18 mouse cellular contexts compared by ENCODE assay signal in the genomic region with DNA sequence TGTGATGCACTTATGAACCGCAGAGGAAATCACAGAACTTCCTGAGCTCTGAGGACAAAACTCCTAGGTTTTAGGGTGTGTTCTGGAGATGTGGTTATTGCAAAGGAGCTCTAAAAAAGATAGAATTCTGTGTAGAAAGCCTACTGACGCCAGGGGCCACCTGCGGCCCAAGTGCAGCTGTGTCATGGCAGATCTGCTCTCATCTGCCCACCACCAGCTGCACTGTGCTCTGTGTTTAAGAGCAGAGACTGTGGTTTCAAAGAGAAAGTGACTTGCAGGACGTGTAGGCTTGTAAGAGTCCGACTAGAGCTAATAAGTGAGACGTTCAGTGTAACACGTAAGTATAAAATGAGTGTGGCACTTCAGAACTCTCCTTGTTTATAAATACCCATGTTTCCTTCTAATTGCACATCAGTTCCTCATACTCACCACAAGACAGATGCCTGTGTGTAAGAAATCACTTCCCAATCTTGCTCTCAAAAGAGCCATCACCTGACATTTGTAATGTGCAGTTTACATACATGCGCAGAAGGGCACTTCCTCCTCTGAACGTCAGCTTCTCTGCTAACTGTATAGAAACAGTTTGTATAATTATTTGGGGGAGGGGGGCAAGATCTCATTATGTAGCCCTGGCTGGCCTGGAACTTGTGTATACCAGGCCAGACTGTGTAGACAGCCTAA.
DNase-seq lines count a peak whose midpoint lies in the region; ATAC-seq and TF ChIP-seq lines count a peak whose summit lies in the region.
"Had no signal": no experiment of that assay in that cellular context is flagged by ENCODE, and none has a peak within 500 bp of the region (broad histone marks: within the 10 kb centered on the region; RNA-seq: fewer than 3 reads in every experiment).

No protein-coding gene starts in this region.

- 69% methylated on average over 9 of the region's 9 CpGs for WGBS in lung, postnatal 0 days

- H3K9me3 ChIP-seq in lung, postnatal 0 days (ENCODE audit: low read length), result no peaks in the 10 kb centered on the region
- no peaks in the 10 kb centered on the region for H3K9me3 ChIP-seq in CH12.LX (replicated peaks; ENCODE audit: low read length)
- H3K9me3 ChIP-seq: heart, embryonic 13.5 days; hindbrain, embryonic 12.5 days; midbrain, embryonic 12.5 days; neural tube, embryonic 12.5 days had no signal

- H3K27ac ChIP-seq in lung, postnatal 0 days (ENCODE audit: low read length), result no peak overlapping the region
- H3K27ac ChIP-seq in CH12.LX (ENCODE audit: insufficient read depth, low read depth), result no peak overlapping the region
- H3K27ac ChIP-seq: heart, embryonic 13.5 days; hindbrain, embryonic 12.5 days; left cerebral cortex, adult 2 months; midbrain, embryonic 12.5 days; neural tube, embryonic 12.5 days had no signal

- ATAC-seq in lung, postnatal 0 days, result no peak
- peak; percentile 64 for ATAC-seq in inflammation-experienced regulatory T-cells, adult 6 months
- ATAC-seq: activated CD4-positive, CD25-positive, alpha-beta regulatory T cell, adult 4 months; intestine, postnatal 0 days had no signal

- no peak; the same call in 1 of the 2 replicates for TF ChIP-seq RAD21 in CH12.LX (IDR thresholded peaks at IDR 0.05; ENCODE audit: low read depth, low read length)

- H3K79me2 ChIP-seq in CH12.LX (replicated peaks; ENCODE audit: control insufficient read depth, extremely low read depth, insufficient read depth, poor library complexity, severe bottlenecking), result no peaks in the 10 kb centered on the region

- DNase-seq in lung, postnatal 14 days, result peak; percentile 7
- DNase-seq in lung, postnatal 0 days (ENCODE audit: low spot score), result no peak
- DNase-seq in CH12.LX (ENCODE audit: extremely low read depth), result peak; percentile 29
- peak; percentile 80 for DNase-seq in splenic B cell, adult 2 months (ENCODE audit: low read depth, low spot score)
- DNase-seq in frontal cortex, postnatal 10 days (ENCODE audit: low spot score in 2 of 2), result no peak
- no peak for DNase-seq in neural tube, embryonic 10.5 days (ENCODE audit: extremely low spot score, low spot score)
- DNase-seq in left cerebral cortex, adult 11 months (ENCODE audit: low spot score), result no peak
- DNase-seq: cerebellum, postnatal 10 days; gastrocnemius, postnatal 36 days; lung, embryonic 14.5 days had no signal

- in situ Hi-C loops in CH12.LX (cut with MboI; ENCODE audit: low pct_ligation_motif_present, low pct_unique_long_range_greater_than_20kb, low sequenced_read_pairs), result no loop called here

- H3K9ac ChIP-seq in lung, postnatal 0 days (replicated peaks; ENCODE audit: low read depth), result no peak overlapping the region
- no peak overlapping the region for H3K9ac ChIP-seq in CH12.LX (ENCODE audit: insufficient read depth, low read depth)
- H3K9ac ChIP-seq: heart, embryonic 13.5 days; hindbrain, embryonic 12.5 days; lung, embryonic 14.5 days; midbrain, embryonic 12.5 days; neural tube, embryonic 12.5 days had no signal

- no peak overlapping the region for H3K4me2 ChIP-seq in lung, postnatal 0 days (replicated peaks; ENCODE audit: low read depth, low read length)
- H3K4me2 ChIP-seq in CH12.LX (ENCODE audit: insufficient read depth, low read depth, poor library complexity, severe bottlenecking), result peak overlapping the region; percentile 59
- H3K4me2 ChIP-seq: heart, embryonic 13.5 days; hindbrain, embryonic 12.5 days; lung, embryonic 14.5 days; midbrain, embryonic 12.5 days; neural tube, embryonic 12.5 days had no signal

- H3K4me1 ChIP-seq in lung, postnatal 0 days (ENCODE audit: insufficient read depth, low read depth, low read length), result no peaks in the 10 kb centered on the region
- peaks cover 6 to 29% of the 10 kb centered on the region in 2 experiments; a peak in 3 of 4 replicates for H3K4me1 ChIP-seq in CH12.LX (ENCODE audit: control insufficient read depth in 1 of 2, insufficient read depth in 2 of 2)
- H3K4me1 ChIP-seq: hindbrain, embryonic 12.5 days; midbrain, embryonic 12.5 days; neural tube, embryonic 12.5 days had no signal

- no peak for TF ChIP-seq EP300 in lung, postnatal 0 days (IDR thresholded peaks at IDR 0.05)
- TF ChIP-seq EP300 in CH12.LX (IDR thresholded peaks at IDR 0.05; ENCODE audit: low read length), result no peak

- no peaks in the 10 kb centered on the region for H3K27me3 ChIP-seq in lung, postnatal 0 days (replicated peaks; ENCODE audit: insufficient read depth, low read length)
- no peaks in the 10 kb centered on the region for H3K27me3 ChIP-seq in CH12.LX (replicated peaks)
- H3K27me3 ChIP-seq in splenic B cell, adult 2 months (ENCODE audit: control insufficient read depth, insufficient read depth, low read length, poor library complexity, severe bottlenecking), result no peaks in the 10 kb centered on the region
- H3K27me3 ChIP-seq: heart, embryonic 13.5 days; hindbrain, embryonic 12.5 days; midbrain, embryonic 12.5 days; neural tube, embryonic 12.5 days had no signal

- no peak for TF ChIP-seq POLR2A in CH12.LX (IDR thresholded peaks at IDR 0.05; ENCODE audit: low read depth, low read length)

- H3K36me3 ChIP-seq in lung, postnatal 0 days (ENCODE audit: insufficient read depth, low read length), result no peaks in the 10 kb centered on the region
- no peaks in the 10 kb centered on the region for H3K36me3 ChIP-seq in CH12.LX (replicated peaks in 1 of 2; ENCODE audit: control insufficient read depth in 1 of 2, insufficient read depth in 1 of 2, low read length in 1 of 2)
- H3K36me3 ChIP-seq in splenic B cell, adult 2 months (ENCODE audit: control insufficient read depth, insufficient read depth, low read length, poor library complexity, severe bottlenecking), result no peaks in the 10 kb centered on the region
- H3K36me3 ChIP-seq: heart, embryonic 13.5 days; hindbrain, embryonic 12.5 days; midbrain, embryonic 12.5 days; neural tube, embryonic 12.5 days had no signal

- no peak for TF ChIP-seq CTCF in lung, postnatal 0 days (IDR thresholded peaks at IDR 0.05)
- no peak for TF ChIP-seq CTCF in CH12.LX (conservative IDR thresholded peaks at IDR 0.05 in 1 of 2, IDR thresholded peaks at IDR 0.05 in 1 of 2; ENCODE audit: low read depth in 2 of 2, low read length in 2 of 2)

- dilution Hi-C loops in CH12.LX (cut with MboI; ENCODE audit: extremely low pct_ligation_motif_present, extremely low pct_unique_long_range_greater_than_20kb, low sequenced_read_pairs), result no loop called here

- H3K4me3 ChIP-seq in lung, postnatal 0 days (ENCODE audit: low read depth, low read length), result no peak overlapping the region
- no peak overlapping the region for H3K4me3 ChIP-seq in CH12.LX (replicated peaks in 1 of 3; ENCODE audit: low read depth in 2 of 3, low read length in 2 of 3, poor library complexity in 1 of 3)
- H3K4me3 ChIP-seq: heart, embryonic 13.5 days; hindbrain, embryonic 12.5 days; left cerebral cortex, adult 2 months; midbrain, embryonic 12.5 days; neural tube, embryonic 12.5 days had no signal

TF ChIP-seq in CH12.LX, 34 proteins besides CTCF, POLR2A, EP300 and RAD21:
- TF ChIP-seq TCF12 (IDR thresholded peaks at IDR 0.05; ENCODE audit: low read depth, low read length) (peak; percentile 63; the same call in 1 of the 2 replicates), NRF1 (IDR thresholded peaks at IDR 0.05; ENCODE audit: low read depth, low read length) (0 out of 2 replicates have a peak, but pooled peaks have one; percentile 26), GABPA (IDR thresholded peaks at IDR 0.05; ENCODE audit: insufficient replicate concordance, low read depth, low read length) (no peak), BHLHE40 (IDR thresholded peaks at IDR 0.05; ENCODE audit: low read depth, low read length) (no peak)
TF ChIP-seq in CH12.LX: peak in this region for 2.

Comparison
In these comparisons a context has a peak if more than half of its experiments do, and no peak if none do; other contexts are left out.
1. DNase-seq: peak in lung, postnatal 14 days (single experiment), CH12.LX (single experiment) and splenic B cell, adult 2 months (single experiment); none in lung, postnatal 0 days (single experiment), frontal cortex, postnatal 10 days (0 of 2), neural tube, embryonic 10.5 days (single experiment) and left cerebral cortex, adult 11 months (single experiment).